Mouse (Mus musculus) stomach, embryonic 16.5 days (tissue): ENCODE data around the gene Trpc5os. TPM values are rescaled to one million over a fixed set of nuclear protein-coding genes. Genes with fewer than 3 reads are reported as not detected.

Experiments used
- polyA plus RNA-seq: library from polyadenylated mRNA; unstranded; fragments of >200 nt; fragmentation: Nextera tagmentation; extraction: Ambion mirVana; gene quantifications from 2 replicates; pipeline ENCODE4 v1.2.1, GENCODE M21; 2015

Gene Trpc5os
- polyA plus RNA-seq, 1 experiment from 2014 or later, result 0.06 TPM

Other genes starting within 250 kb of the Trpc5os start
- 15.0 and 15.5 TPM in 2 replicates for gene Alg13, start 138.8 kb upstream of the Trpc5os start, polyA plus RNA-seq
- 0.24 and 0.40 TPM in 2 replicates for gene Trpc5, start 231.6 kb downstream of the Trpc5os start, polyA plus RNA-seq
- 0.65 and 0.93 TPM in 2 replicates for gene Rtl4, start 232.3 kb downstream of the Trpc5os start, polyA plus RNA-seq